Mouse (Mus musculus): Measurements from ENCODE around the gene Fam43b.

Fam43b gene

DNA sequence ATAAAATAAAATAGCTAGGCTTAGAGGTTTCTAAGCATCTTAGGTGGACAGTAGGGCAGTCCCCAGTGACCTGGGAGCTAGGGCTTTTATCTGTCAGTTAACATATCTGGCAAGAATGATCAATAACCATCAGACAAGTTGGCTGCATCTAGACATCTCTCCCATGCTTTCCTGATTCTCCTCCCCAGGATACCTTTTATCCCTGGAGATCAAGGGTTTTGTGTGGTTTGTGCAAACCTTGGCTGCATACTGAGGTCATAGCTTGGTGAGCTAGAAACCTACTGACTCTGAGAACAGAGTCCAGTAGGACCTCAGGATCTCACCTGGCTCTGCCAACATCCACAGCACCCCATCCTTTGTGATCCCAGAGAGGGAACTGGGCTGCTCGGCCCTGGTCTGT, 49.0 kb downstream of the Fam43b start:
- DNase-seq, result no peak

DNA sequence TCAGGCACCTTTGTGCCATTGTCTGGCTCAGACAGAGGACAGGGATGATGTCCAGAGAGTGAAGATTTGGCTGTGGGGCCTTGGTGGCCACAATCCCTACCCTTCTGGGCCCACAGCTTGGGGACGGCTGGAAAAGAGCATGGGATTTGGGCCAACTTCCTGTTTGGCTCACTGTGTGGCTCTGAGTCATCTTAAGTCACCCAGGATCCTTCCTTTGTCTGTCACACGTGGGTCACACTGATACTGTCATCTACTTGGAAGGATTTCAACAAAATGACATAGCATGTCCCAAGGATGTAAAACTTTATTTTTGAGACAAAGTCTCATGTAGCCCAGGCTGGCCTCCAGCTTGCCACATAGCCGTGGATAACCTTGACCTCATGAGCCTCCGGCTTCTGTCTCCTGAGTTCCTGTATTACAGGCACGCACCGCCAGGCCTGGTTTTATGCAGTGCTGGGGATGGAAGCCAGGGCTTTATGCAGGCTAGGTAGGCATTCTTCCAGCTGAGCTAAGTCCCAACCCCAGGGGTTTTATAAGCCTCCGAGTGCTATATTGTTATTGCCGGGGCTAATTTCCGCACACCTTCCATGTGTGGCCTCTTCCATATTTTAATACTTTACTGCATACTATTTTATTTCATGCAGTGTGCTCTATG, 51.3 kb downstream of the Fam43b start:
- DNase-seq, result peak; percentile 56 to 64

All from cerebellum, postnatal 25 days (tissue).